Mouse (Mus musculus): ENCODE measurements around the gene Gtf2f1.

Gtf2f1 gene

GRCm38 (mm10) chr17:56973956-56974707 lies 37.0 kb downstream of the Gtf2f1 start:
- DNase-seq (ENCODE audit: low spot score), result no peak

DNA sequence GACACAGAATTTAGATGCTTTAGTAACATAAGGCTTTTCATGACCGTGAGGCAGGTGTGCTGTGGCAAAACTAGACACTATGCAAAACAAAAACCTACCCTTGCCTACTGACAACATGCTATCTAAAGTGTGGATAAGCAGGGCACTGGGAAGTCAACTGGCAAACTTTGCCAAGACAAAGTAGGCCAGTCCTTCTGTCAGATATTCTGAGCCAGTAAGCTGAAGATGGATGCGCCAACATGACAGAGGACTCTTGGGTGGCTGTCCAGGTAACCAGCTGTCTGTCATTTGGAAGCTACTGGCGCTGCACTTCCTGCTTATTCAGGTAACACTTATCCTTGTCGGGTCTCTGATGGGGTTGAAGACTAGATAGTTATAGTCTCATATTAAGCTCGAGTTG lies 41.0 kb downstream of the Gtf2f1 start:
- DNase-seq (ENCODE audit: low spot score), result no peak

DNA sequence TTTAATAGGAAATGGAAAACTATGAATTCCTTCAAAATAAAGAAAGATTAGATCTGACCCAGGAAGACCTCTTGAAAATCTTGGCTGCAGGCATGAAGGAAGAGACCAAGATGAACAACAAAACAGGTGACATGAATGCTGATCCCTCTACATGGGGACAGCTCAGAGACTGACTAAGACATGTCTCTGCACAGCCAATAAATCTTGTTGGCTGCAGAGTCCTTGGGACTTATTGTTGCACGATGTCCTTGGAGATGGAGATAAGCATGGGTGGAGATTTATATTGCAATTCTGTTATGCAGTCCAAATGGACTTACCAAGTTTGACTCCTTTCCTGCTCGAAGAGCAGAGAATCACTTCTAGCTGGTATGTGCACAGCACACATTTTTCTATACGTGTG lies 41.8 kb downstream of the Gtf2f1 start:
- DNase-seq (ENCODE audit: low spot score), result no peak

DNA sequence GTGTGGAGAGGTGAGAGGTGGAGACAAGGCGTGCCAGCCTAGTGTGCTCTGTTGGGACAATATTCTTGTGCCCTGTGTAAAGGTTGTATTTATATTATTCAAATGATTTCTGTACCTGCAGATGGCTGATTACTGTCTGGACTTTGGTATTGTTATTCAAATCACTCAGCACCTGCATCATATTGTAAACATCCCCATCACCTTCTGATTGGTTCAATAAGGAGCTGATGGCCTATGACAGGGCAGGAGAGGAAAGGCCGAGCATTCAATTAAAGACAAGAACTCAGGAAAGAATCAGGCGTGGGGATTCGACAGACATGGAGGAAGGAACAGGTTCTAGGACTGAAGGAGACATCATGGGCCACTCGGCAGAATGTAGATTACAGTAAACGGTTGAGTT lies 47.4 kb downstream of the Gtf2f1 start:
- DNase-seq (ENCODE audit: low spot score), result no peak

DNA sequence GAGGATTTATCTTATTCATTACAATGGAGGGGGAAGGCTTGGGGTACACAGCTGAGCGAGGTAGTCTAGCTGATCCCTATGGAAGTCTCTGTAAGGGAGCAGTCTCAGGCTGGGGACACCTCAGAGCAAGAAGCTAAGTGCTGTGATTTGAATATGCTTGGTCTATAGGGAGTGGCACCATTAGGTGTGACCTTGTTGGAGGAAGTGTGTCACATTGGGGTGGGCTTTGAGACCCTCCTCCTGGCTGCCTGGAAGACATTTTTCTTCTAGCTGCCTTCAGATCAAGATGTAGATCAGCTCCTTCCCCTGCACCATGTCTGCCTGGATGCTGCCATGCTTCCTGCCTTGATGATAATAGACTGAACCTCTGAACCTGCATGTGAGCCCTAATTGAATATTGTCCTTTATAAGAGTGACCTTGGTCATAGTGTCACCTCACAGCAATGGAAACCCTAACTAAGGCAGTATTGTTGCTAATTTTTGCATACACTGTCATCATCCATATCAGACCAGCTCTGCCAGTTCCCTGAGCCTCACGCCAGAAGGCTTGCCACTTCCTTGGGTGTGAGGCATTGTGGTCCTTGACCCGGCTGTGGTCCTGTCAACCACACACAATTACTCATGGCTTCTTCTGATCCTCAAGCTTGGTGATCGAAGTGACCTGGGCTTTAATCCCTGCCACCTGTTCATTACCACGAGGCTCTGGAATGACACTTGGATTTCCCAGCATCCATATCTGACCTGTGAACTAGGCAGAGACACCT lies 48.3 kb downstream of the Gtf2f1 start:
- DNase-seq (ENCODE audit: low spot score), result no peak

DNA sequence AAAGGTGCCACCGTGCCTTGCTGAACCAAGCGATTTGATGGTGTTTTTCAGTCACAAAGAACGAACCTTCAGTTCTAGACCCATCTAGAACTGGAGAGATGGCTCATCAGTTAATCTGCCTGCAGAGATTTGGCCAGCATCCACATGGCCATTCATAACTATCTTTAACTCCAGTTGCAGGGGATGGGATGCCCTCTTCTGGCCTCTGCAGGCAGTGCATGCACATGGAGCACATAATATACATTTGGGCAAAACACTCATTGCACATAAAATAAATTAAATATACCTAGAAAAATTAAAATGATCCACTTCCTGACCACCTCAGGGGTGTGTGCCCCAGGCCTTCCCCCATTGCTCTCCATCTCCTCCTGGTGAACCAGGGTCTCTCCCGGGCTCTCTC lies 49.2 kb downstream of the Gtf2f1 start:
- no peak for DNase-seq (ENCODE audit: low spot score)

DNA sequence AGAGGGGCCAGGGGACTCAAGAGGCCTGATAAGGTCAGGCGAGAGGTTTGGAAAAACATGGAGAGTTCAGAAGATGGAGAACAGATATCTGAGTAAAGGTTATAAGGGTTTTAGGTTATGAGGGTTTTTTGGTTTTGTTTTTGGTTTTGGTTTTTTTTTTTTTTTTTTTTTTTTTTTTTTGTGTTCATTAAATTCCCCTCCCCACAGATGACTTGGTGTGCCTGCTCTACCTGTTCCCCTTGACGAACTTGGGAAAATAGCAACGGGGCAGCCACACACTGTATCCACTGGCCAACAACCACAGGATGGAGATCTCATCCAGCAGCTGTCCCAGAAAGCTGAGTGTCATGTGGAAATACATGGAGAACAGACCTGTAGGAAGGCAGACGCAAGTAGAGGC lies 52.4 kb downstream of the Gtf2f1 start:
- no peak for DNase-seq (ENCODE audit: low spot score)

DNA sequence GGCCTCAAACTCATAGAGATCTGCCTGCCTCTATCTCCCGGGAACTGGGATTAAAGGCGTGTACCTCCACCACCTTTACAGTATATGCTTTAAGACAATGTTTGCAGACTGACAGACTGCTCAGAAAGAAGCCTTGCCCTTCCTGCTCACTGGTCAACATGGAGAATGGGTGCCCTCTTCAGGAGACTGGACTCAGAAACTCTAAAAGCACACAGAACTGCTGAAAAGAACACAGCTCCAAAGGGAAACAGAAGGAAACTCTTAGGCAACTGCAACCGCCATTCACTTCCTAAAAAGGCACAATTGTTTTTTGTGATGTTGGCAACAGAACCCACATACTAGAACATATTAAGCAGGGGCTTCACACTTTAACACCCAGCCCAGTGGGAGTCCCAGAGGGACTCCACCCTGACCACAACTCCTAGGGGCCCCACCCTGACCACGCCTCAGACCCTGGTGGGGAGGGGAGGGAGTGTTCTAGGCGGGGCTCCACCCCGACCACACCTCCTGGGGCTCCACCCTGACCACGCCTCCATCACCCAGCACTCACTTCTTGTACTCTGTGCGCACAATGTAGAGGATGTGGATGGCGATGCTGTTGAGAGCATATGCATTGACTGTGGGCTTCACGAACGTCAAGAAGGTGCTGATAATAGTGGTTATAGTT lies 53.2 kb downstream of the Gtf2f1 start:
- no peak for DNase-seq (ENCODE audit: low spot score)

DNA sequence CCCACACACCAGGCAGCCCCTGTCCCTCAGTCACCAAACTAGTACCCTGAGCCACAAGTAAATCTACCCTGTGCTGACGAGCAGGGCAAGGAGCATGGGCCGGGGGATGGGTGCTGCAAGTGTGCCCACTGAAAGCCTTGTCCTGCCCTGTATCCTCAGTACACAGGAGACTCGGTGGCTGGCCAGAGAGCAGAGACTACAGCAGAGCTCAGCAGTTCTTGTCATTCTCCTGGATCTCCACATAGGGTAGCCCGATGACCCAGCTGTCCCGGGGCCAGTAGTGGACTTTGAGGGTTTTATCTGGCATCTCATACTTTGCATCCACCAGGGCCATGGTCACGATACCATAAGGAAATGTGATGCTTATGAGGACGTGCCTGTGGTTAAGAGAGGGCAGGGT lies 56.2 kb downstream of the Gtf2f1 start:
- DNase-seq (ENCODE audit: low spot score), result no peak
